Mouse (Mus musculus) layer of hippocampus, postnatal 25 days (tissue): Measurements from ENCODE around the gene Cdc42ep1. TPM values are rescaled to one million over a fixed set of nuclear protein-coding genes. Genes with fewer than 3 reads are reported as not detected.
"Not testable (repeated sequence)": the region's sequence is repeated elsewhere in the genome, so short reads cannot be mapped to it uniquely, and the experiment has no call there.

Source experiments
- DNase-seq, 2 experiments: peaks; one replicate each; pipeline ENCODE4 v3.0.0; 2022; ENCODE audit warnings: mixed read lengths in 2 of 2, low spot score in 1 of 2; ENCODE audit errors: extremely low spot score in 1 of 2
- total RNA-seq, 2 experiments: library from RNA; stranded (reverse); gene quantifications; 2 replicates each; pipeline ENCODE4 v1.2.3; 2021

Cdc42ep1 gene
- total RNA-seq, 2 experiments from 2014 or later: 14.2 to 14.9 TPM

DNA sequence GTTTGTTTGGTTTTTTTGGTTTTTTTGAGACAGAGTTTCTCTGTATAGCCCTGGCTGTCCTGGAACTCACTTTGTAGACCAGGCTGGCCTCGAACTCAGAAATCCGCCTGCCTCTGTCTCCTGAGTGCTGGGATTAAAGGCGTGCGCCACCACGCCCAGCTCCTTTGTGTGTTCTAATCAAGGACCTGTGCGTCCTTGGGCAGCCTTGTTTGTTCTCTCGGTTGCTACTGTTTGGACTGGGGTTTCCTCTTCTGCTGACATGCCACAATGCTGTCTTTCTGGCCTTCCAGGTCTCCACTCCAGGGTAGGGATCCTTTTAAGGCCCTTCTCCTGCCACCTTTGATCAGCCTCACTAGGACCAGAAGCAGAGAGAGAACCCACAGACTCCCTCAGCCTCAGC lies 4.4 kb downstream of the Cdc42ep1 start:
- not testable (repeated sequence) for DNase-seq

DNA sequence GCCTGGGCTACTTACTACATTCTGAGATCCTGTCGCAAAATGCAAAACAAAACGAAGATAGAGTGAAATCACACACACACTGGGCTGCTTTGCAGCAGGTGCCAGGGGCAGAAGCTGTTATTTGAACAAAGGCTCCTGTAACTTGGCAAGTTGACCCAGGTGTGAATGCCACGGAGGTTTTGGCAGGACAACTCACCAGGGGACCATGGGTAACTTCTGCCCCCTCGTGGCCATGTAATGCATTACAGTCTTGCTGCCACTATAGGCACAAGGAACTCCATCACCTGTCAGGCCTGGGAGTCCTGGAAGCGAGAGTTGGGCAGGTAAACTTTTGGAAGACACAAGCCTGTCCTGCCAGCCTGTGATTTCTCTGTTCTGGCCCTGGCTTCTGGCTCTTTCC lies 6.0 kb downstream of the Cdc42ep1 start:
- DNase-seq: peak; percentile 73 to 91

DNA sequence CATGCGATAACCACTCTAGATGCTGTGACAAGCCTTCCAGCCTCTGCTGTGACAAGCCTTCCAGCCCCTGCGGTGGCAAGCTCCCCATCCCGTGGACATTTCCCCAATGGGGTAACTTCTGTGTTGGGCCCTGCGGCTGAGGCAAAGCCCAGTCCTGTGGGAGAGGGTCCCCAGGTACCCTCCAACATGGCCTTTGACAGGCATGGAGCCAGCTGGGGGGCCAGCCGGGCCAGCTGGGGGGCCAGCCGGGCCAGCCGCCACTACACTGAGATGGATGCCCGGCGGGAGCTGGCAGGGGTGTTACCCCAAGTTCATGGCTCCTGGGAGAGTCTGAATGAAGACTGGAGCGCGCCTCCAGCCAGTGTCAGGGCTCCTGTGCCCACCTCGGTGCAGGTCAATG lies 7.1 kb downstream of the Cdc42ep1 start:
- DNase-seq: no peak

DNA sequence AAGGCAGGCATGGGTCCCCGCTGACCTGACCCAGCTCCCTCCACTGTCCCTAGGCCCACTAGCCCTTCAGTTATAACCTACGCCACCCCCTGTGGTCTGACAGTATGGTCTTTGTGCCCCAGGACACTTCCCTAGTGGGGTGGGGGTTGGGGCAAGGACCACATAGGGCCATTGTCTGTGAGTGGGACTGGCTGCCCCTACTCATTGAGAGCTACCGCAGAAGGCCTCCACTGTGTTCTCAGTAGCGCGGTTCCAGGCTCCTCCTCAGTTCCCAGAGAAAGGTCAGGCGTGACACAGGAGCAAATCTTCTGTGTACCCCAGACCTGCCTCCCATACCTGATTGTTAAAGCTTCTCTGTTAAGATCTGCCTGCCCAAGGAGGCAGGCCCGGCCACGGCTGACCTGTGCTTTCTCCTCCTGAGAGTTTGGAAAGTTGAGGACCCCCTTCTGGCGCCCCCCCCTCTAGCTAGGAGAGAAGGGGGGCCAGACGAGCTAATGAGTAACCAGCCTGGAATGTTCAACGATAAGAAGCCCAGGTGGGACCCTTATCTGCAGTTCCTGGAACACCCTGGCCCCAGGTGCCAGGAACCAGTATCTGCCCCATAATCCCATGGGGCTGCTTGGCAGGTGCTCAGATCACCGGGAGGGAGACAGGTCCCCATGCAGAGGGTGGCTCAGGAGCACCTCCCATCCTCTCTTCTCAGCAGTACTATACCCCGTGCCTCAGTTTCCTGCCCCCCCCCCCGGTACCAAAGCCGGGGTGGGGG lies 7.8 kb downstream of the Cdc42ep1 start:
- DNase-seq: no peak

DNA sequence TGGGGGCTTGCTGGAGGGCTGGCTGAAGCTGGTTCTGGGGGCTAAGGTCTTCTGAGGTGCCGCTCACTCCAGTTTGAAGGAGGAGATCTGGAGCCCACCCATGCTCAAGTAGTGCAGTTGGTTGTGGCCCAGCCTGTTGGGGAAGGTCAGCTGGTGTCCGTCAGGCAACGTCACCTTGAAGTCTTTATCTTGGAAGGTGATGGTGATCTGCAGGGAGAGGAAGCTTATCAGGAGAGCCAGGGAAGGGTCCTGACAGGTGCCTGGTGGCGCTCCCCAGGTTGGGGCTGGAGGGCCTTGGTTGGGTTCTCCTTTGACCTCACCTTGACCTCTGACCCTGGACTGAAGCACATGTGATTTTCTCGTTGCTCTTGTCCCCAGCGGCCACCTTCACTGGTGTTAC lies 8.5 kb downstream of the Cdc42ep1 start:
- no peak for DNase-seq

DNA sequence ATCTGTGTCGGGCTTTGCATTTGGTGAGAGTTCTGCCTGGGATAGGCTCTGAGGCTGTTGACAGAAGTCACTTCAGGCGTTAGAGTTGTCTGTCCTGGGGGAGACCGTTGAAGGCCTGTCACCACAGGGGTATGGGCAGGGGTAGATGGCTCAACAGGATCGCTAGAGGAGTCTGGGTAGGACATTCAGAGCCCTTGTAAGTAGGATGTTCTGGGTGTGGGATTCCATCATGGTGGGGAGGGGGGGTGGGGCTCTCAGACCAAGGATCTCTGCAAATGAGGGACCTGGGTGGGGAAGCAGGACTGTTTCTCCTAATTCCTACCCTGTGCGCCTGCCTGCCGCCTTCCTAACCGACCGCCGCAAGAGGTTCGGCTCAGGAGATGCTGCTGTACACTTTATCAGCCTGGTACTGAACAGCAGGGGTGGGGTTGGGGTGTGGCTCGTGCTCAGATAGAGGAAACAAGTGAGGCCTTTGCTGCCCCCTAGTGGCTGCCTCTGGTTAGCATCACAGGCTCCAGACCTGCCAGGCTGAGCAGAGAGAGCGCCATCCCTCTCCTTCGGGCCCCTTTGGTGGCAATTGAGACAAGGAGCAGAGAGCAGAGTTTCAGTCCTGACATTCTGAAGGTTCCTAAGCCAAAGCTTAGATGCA lies 9.2 kb downstream of the Cdc42ep1 start:
- DNase-seq: peak; percentile 91 to 99

DNA sequence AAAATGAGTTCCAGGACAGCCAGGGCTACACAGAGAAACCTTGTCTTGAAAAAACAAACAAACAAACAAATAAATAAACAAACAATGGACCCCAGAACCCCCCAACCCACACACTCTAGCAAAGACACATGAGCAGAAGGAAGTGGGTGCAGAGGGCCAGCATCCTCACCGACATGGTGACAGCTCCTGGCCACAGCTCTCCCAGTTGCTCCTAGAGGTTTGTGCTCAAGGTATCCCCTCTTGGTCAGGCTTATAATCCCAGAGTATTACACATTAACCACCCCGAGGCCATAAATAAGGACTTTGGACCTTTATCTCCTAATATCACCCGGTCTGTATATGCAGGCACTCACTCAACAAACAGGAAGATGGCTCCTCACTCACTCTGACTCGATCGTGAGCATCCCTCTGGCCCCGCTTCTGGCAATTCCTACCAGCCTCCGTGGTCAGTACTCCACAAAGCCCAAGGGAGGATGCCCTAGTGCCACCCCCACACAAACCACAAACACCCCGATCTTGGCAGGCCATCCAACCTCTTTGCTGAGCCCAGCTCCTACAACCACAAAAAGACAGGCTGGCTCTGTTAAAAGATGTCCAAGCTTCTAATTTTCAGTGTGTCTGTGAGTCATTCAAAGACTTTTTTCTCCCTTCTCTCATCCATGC lies 13.0 kb downstream of the Cdc42ep1 start, which contains the start of gene Lgals2:
TSS of gene Lgals2 (minus strand) at position 227 of the 663 bp plus-strand sequence.
- no peak for DNase-seq

DNA sequence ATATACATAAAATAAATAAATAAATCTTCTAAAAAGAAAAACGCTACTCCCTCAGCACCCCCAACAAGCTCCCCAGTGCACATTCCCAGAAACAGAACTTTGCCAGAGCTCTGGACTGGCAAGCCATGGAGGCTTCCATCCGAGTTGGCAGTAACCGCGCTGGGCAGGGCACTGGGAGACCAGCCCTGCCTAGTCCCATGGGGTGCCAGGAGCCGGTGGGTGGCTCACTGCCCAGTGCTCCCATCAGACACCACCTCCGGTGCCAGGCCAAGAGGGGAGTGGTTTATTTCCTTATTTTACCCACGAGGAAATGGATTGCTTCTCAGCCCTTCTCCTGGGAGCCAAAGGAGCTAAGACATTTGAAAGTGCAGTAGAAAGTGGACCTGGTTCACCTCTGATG lies 14.6 kb downstream of the Cdc42ep1 start:
- peak in 1 of 2 experiments; percentile 49 for DNase-seq

DNA sequence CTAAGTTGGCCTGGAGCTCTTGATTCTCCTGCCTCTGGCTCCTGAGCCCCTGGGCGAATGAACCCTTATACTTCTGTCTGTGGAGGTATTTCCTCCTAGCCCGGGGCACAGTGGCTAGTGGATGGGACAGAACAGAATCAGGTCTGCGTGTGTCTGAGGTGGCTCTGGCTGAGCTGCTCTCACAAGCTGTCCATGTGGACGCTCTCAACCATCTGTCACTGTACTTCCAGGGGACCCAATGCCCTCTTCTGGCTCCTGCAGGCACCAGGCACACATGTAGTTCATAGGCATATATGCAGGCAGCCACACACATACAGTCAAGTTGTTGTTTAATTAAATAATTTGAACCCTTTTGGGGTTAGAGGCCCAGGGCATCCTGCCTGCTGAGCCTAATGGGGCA lies 16.9 kb downstream of the Cdc42ep1 start:
- no peak for DNase-seq

DNA sequence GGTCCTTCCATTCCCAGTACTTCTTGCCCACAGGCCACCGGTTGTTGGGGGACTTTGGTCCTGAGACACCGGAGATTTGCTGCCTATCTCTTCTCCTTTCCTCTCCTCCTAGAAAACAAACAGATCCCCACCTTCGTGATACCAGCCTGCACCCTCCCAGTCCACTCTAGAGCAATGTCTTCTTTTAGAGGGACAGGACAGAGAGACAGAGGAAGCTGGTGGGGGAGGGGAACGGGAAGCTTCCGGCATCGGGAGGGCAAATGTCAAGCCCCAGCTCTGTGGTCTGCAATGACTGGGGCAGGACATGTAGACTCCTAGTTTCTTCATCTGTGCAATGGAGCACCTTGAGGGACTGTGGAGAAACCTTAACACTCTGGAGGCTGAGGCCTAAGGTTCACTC lies 17.3 kb downstream of the Cdc42ep1 start:
- DNase-seq: no peak

DNA sequence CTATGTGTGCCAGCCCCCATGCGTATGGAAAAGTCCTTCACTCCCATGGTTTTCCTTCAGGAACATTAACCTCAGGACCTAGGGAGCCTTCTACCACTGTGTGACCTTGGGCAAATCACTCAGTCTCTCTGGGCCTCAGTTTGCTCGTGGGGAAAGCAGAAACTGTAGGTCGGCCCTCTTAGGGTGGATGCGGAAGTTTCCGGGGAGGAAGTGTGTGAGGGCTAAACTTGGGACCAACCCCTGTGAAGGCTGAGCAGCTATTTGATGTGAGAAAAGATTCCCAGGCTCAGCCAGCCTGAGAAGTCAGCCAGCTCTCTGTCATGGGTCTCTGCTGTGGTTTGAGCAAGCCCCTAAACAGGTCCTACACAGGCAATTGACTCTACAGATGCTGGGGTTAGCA lies 19.9 kb downstream of the Cdc42ep1 start:
- DNase-seq: no peak

DNA sequence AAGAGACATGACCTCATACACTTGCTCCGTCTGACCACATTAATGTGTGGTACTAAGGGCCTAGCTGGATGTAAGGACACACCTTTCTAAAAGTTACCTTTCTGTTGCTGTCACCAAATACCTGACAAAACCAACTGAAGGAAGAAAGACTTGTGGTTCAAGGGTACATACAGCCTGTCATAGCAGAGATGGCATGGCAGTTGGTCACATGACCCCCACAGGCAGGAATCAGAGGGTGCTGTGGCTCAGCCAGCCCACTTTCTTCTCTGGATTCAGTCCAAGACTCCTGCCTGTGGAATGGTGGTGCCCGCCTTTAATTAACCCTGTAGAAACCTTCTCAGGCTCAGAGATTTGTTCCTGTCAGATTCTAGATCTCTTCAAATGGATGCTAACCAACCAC lies 20.7 kb downstream of the Cdc42ep1 start:
- DNase-seq: no peak

DNA sequence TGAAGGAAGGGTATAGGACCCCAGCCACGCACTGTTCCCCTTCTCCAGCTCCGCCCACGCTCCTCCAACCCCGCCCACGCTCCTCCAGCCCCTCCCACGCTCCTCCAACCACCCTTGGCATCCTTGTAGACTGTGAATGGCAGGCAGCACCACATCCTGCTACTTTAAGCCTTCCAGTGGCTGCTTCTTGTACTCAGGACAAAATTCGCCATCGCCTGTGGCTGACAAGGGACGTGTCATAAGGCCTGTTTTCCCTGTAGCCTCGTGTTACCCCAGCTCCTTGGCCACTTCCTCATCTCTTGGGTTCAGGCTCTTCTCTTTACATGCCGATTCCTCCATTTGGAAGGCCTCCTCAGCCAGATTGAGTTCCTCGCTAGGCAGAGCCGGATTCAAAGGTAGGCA lies 21.4 kb downstream of the Cdc42ep1 start:
- DNase-seq: no peak

DNA sequence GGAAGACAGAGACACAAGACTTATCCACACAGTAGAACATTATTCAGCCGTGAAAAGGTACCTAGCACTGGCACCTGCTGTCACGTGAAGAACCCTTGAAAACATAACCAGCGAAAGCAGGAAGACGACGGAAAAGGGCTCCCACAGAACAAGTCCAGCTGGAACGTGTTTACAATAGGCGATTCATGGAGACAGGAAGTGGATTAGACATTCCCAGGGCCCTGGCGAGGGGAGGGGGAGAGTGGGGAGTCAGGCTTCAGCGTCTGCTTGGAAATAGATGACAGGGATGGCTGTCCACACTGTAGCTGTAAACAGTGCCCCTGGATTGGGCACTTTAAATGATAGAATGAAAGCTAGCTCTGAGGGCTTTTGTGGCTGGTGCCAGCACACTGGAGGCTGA lies 26.0 kb downstream of the Cdc42ep1 start:
- no peak for DNase-seq

DNA sequence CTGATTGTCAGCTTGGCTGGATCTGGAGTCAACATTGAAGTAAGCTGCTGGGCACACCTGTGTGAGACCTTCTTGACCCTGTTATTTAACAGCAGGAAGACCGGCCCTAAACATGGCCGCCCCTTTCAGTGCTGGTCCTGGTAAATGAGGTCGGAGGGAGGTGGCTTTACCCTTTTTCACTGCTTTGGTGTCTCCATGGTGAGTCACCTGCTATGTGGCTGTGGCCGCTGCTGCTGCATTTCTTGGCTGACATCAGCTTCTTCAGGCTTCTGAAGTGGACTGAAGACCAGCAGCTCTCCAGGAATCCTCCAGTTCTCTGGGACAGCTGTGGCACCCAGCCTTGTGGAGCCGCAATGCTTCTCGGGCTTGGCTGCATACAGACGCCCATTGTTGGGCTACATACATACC lies 26.4 kb downstream of the Cdc42ep1 start:
- no peak for DNase-seq

DNA sequence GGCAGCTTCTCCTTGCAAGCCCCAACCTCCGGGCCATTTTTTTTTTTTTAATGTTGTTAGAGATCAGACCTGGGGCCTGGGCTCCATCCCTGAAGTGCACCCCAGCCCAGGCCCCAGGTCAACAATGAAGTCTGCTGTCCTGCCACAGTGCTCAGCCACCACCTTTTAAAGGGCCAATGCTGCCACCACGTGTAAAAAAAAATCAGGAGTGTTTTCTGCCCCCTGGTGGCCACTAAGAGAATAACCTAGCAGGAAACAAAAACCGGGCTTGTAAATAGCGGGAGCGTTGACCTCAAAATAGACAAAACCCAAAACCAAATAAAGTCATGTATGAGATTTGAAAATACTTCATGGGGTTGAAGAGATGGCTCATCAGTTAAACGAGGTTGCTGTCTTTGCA lies 27.4 kb downstream of the Cdc42ep1 start:
- DNase-seq: peak in 1 of 2 experiments; percentile 55

DNA sequence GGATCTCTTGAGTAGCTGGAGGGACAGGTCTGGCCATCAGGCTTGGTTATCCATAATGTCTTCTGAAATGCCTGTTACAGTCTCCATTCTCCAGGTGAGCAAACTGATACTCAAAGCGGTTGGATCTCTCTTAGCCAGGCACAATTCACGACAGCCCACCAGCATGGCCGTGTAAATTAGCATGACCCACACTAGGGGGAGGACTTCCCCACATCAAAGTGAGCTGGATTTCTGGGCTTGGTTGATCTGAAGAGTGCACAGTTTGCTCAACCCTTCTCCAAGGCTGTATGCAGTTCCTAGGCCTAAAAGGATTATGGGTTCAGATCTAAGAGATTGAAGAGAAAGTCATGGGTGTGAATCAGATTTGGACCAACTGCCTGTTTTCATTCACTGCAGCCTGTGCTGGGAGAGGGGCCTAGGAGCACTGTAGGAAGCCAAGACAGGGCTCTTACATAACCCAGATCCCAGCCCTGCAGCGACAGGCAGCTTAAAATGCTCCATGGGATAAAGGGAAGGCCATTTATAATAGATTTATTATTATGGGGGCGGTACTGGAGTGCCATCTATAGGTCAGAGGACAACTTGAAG lies 29.7 kb downstream of the Cdc42ep1 start:
- DNase-seq: no peak

DNA sequence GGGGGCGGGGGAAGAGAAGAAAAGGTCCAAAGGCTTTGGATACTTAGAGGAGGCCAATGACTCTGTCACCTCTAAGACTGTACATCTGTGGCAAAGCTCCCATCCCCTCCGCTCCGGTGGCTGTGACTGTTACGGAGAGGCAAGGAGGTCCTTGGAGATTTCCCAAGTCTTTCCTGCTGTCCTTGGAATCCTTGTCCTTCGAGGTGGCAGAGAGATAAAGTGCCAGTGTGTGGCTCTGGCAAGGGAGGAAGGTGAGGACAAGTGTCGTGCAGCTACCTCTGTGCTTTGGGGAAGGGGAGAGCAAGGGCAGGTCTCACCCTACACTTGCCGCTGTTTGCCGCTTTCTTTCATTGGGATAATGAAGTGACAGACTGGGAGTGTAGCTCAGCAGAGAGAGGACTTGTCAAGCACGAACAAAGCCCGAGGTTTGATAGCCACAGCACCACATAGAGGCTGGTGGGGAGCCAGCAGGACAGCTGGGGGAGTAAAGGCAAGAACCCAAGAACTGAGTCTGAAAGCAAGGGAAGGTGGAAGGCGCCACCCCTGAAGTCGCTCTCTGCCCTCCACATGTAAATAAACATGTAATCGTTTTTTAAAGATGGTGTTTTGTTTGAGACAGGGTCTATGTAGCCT lies 31.5 kb downstream of the Cdc42ep1 start:
- DNase-seq: no peak

DNA sequence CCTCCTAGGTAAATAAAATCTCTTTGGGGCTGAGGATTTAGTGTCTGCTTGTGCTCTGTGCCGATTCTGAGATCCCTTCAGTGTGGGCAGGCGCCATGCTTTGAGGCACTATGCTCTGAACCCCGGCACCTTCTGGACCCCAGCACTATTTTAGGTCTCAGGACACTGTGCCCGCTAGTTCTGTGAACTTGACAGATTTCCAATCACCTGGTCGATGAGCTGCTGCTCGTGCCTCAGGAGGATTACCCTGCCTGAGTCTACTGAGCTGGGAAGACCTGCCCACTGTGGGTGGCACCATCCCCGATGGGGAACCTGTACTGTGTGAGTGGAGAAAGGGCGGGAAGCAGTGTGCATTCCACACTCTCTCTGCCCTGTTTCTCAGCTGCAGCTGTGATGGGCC lies 32.6 kb downstream of the Cdc42ep1 start:
- DNase-seq: no peak

DNA sequence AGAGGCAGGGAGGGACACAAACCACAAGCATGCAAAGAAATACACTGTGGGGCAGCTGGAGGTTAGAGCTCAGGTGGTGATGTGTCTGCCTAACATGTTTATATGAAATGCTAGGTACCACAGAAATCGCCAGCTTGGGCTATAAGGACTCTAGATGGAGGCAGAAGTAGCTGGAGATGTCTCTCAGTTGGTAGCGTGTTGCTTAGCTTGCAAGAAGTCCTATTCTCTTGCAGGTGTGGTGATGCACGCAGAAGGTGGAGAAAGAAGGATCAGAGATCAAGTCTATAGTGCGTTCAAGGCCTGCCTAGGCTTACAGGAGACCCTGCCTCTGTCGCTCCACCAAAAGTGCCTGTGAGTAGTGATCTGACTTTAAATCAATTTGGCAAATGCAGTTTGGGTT lies 33.1 kb downstream of the Cdc42ep1 start:
- no peak for DNase-seq

DNA sequence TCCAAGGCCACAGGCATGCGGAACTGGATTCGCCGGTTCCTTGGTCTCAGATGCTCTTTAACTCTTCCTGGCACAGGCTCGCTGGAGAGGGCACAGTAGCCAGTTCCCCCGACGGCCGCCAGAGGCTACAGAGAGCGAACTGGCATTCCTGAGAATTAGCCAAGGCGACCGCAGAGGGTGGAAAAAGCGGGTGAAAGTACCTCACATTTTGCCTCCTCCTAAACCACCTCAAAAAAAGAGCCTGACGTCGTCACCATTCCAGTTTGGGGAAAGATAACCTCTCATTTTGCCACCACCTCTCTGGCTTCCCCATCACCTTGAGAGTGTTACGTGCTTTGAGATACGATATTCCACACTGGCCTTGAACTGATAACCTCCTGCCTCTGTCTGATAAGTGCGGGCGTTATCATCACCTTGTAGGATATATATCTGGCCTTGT lies 33.9 kb downstream of the Cdc42ep1 start:
- peak; percentile 52 to 70 for DNase-seq
